Mouse (Mus musculus) limb, embryonic 14.5 days (tissue): ENCODE data around the gene Wfs1. TPM values are rescaled to one million over a fixed set of nuclear protein-coding genes. Genes with fewer than 3 reads are reported as not detected.
A peak's percentile ranks its signal among the peaks of the same experiment; 100 is the strongest.

ENCODE experiments used
- ATAC-seq: fragments of 200-750 bp; cut with Nextera tagmentation; 2 replicates; pipeline ENCODE4 v1.8.0; 2017; ENCODE audit warnings: low read depth, moderate number of reproducible peaks, moderate TSS enrichment; ENCODE audit not compliant: low FRiP score
- DNase-seq: peaks from one replicate; pipeline ENCODE4 v3.0.0-alpha.2; 2015; ENCODE audit warnings: low spot score
- H3K27ac ChIP-seq: fragments of 300-500 bp; sonication (generic); replicated peaks from 2 replicates; pipeline ENCODE4 v1.5.1; 2014; ENCODE audit warnings: low read depth, mild to moderate bottlenecking, low read length, moderate library complexity, mixed read lengths
- H3K27me3 ChIP-seq: fragments of 300-500 bp; sonication (generic); 2 replicates; pipeline ENCODE4 v1.6.1; 2014; ENCODE audit warnings: low read length, mixed read lengths; ENCODE audit not compliant: control insufficient read depth, insufficient read depth
- H3K36me3 ChIP-seq: fragments of 300-500 bp; sonication (generic); 2 replicates; pipeline ENCODE4 v1.6.1; 2014; ENCODE audit warnings: mild to moderate bottlenecking, low read length, moderate library complexity, mixed read lengths; ENCODE audit not compliant: control insufficient read depth, insufficient read depth
- H3K4me1 ChIP-seq: fragments of 300-500 bp; sonication (generic); 2 replicates; pipeline ENCODE4 v1.6.1; 2014; ENCODE audit warnings: antibody characterized with exemption, low read length, mixed read lengths; ENCODE audit not compliant: control insufficient read depth, insufficient read depth
- H3K4me2 ChIP-seq: fragments of 300-500 bp; sonication (generic); replicated peaks from 2 replicates; pipeline ENCODE4 v1.6.1; 2014; ENCODE audit warnings: low read depth, mild to moderate bottlenecking, low read length, moderate library complexity; ENCODE audit not compliant: severe bottlenecking
- H3K4me3 ChIP-seq: fragments of 300-500 bp; sonication (generic); replicated peaks from 2 replicates; pipeline ENCODE4 v1.5.1; 2014; ENCODE audit warnings: low read length
- H3K9ac ChIP-seq: fragments of 300-500 bp; sonication (generic); 2 replicates; pipeline ENCODE4 v1.6.1; 2014; ENCODE audit warnings: mild to moderate bottlenecking, low read depth, low read length, moderate library complexity; ENCODE audit not compliant: severe bottlenecking
- H3K9me3 ChIP-seq: fragments of 300-500 bp; sonication (generic); 2 replicates; pipeline ENCODE4 v1.6.1; 2016; ENCODE audit warnings: low read length; ENCODE audit not compliant: control insufficient read depth
- POLR2A ChIP-seq: fragments of 200-500 bp; IDR thresholded peaks from 2 replicates; pipeline ENCODE4 v1.8.0; 2012; ENCODE audit warnings: inconsistent platforms, mild to moderate bottlenecking, moderate library complexity, borderline replicate concordance; ENCODE audit not compliant: insufficient read depth, insufficient read length; ENCODE audit errors: extremely low read depth
- WGBS: fragments of 180-500 bp; shearing (Covaris S2); extraction: QIAGEN DNeasy Blood & Tissue Kit; methylation state at CpG from one replicate; pipeline ENCODE4 v1.1.7; 2014; 5-methylcytosine and 5-hydroxymethylcytosine counted together
- polyA plus RNA-seq, 2 experiments: library from polyadenylated mRNA; depleted of rRNA in 1 of 2; stranded (reverse) in 1 of 2; unstranded in 1 of 2; fragments of >200 nt; fragmentation: Nextera tagmentation in 1 of 2; extraction: Ambion mirVana in 1 of 2; gene quantifications; 2 replicates each; pipeline versions ENCODE4 v1.2.1 to v1.2.3; 2012 to 2014

Wfs1 gene
- polyA plus RNA-seq (2012; rRNA removed): 12.8 and 16.3 TPM in 2 replicates
- polyA plus RNA-seq (2014; fragmentation: Nextera tagmentation; extraction: Ambion mirVana): 10.4 and 11.2 TPM in 2 replicates

- 0 out of 2 replicates have a peak, but pooled peaks have one; percentile 59 for TF ChIP-seq POLR2A
- ATAC-seq (peak; percentile 98), DNase-seq (peak; percentile 97)
- no peak within 1 kb of the TSS for H3K27ac ChIP-seq
- 1% methylated on average over 50 of the region's 60 CpGs for WGBS
- H3K9ac ChIP-seq: peak within 1 kb of the TSS; percentile 84
- H3K27me3 ChIP-seq: no peaks in the 10 kb centered on the region
- peak within 1 kb of the TSS; percentile 98 for H3K4me2 ChIP-seq
- H3K4me1 ChIP-seq: no peaks in the 10 kb centered on the region; the same call in 1 of the 2 replicates
- no peaks in the 10 kb centered on the region for H3K36me3 ChIP-seq
- no peaks in the 10 kb centered on the region for H3K9me3 ChIP-seq
- H3K4me3 ChIP-seq: peak within 1 kb of the TSS; percentile 75
Observed at GRCm38 (mm10) chr5:36988781-36989624, at the start of gene Wfs1. Gene Wfs1, minus strand, starts transcription at chr5:36989205.

- no peaks in the 10 kb centered on the region for H3K36me3 ChIP-seq
- no peak for ATAC-seq
Observed at GRCm38 (mm10) chr5:37036884-37037283, 47.9 kb upstream of the Wfs1 start.

GRCm38 (mm10) chr5:37035896-37036295 lies 46.9 kb upstream of the Wfs1 start:
- H3K9me3 ChIP-seq: no peaks in the 10 kb centered on the region
- no peaks in the 10 kb centered on the region for H3K36me3 ChIP-seq
- ATAC-seq (no peak), DNase-seq (no peak)
- 82% methylated on average over 6 of the region's 6 CpGs for WGBS
- no peak overlapping the region for H3K9ac ChIP-seq
- no peak overlapping the region for H3K4me3 ChIP-seq
- H3K4me1 ChIP-seq: no peaks in the 10 kb centered on the region
- TF ChIP-seq POLR2A: no peak
- peaks cover 9% of the 10 kb centered on the region for H3K27me3 ChIP-seq
- H3K4me2 ChIP-seq: no peak overlapping the region
- H3K27ac ChIP-seq: no peak overlapping the region

More at GRCm38 (mm10) chr5:37036884-37037283, 47.9 kb upstream of the Wfs1 start:
- DNase-seq: no peak
- no peak for TF ChIP-seq POLR2A
- H3K27ac ChIP-seq: no peak overlapping the region
- peaks cover 3% of the 10 kb centered on the region; the same call in 1 of the 2 replicates for H3K27me3 ChIP-seq
- H3K4me1 ChIP-seq: no peaks in the 10 kb centered on the region
- no peak overlapping the region for H3K9ac ChIP-seq
- H3K9me3 ChIP-seq: no peaks in the 10 kb centered on the region
- no peak overlapping the region for H3K4me2 ChIP-seq
- 70% methylated on average over 3 of the region's 3 CpGs for WGBS
- H3K4me3 ChIP-seq: no peak overlapping the region

- Histone ChIP-seq H3K4me1 (no peaks in the 10 kb centered on the region), H3K27ac (no peak overlapping the region), H3K4me3 (no peak overlapping the region), H3K36me3 (no peaks in the 10 kb centered on the region), H3K9ac (no peak overlapping the region), H3K4me2 (no peak overlapping the region), H3K27me3 (peaks cover 12% of the 10 kb centered on the region), H3K9me3 (no peaks in the 10 kb centered on the region)
- ATAC-seq (no peak), DNase-seq (no peak)
- no peak for TF ChIP-seq POLR2A
- 75% methylated on average over 6 of the region's 6 CpGs for WGBS
Observed at GRCm38 (mm10) chr5:37035192-37035591, 46.2 kb upstream of the Wfs1 start.

- 53% methylated on average over 9 of the region's 9 CpGs for WGBS
- no peak for ATAC-seq
- H3K4me3 ChIP-seq: no peak overlapping the region
- no peak for DNase-seq
- no peaks in the 10 kb centered on the region for H3K36me3 ChIP-seq
- no peak for TF ChIP-seq POLR2A
- no peaks in the 10 kb centered on the region for H3K9me3 ChIP-seq
- no peak overlapping the region for H3K9ac ChIP-seq
- H3K4me1 ChIP-seq: 0 out of 2 replicates have a peak, but pooled peaks cover 5% of the 10 kb centered on the region
- peaks cover 53% of the 10 kb centered on the region for H3K27me3 ChIP-seq
- H3K27ac ChIP-seq: no peak overlapping the region
- no peak overlapping the region for H3K4me2 ChIP-seq
Observed at GRCm38 (mm10) chr5:37030753-37031152, 41.7 kb upstream of the Wfs1 start.
